Mouse (Mus musculus) embryonic fibroblast, embryonic 13.5 days (primary cell): ENCODE measurements around the gene Hoxd3.

Source experiments
- CTCF ChIP-seq: IDR thresholded peaks from 2 replicates; pipeline ENCODE4 v1.5.1; 2011; ENCODE audit warnings: mild to moderate bottlenecking, control low read depth, low read length, moderate library complexity, borderline replicate concordance; ENCODE audit not compliant: insufficient read depth
- POLR2A ChIP-seq: IDR thresholded peaks from 2 replicates; pipeline ENCODE4 v1.6.1; 2011; ENCODE audit warnings: low read depth, mild to moderate bottlenecking, control low read depth, low read length, moderate library complexity

DNA sequence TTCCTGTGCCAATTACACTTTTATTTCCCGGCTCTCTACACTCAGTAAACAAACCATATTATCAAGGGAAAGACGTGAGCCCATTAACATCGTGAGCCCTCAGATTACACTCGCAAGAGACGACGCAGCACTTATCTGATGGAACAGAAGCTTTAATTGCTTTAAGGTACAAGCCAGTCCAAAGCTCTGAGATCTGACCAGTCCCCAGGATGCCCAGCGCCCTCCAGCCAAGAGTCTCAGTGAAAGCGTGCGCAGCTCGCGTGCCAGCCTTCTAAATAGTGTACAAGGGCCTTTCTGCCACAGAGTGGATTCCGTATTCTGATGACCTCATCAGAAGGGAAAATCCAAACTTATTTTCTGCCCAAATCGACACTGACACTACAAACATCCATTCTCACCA is 50.2 kb downstream of the Hoxd3 start:
- TF ChIP-seq CTCF, result no peak
- TF ChIP-seq POLR2A, result no peak
